Mouse (Mus musculus) myocyte (in vitro differentiated cells): ENCODE measurements around the gene Cdk13. TPM values are rescaled to one million over a fixed set of nuclear protein-coding genes. Genes with fewer than 3 reads are reported as not detected.

Source experiments
- H3K27me3 ChIP-seq: one replicate; pipeline ENCODE4 v1.6.1; 2011; ENCODE audit not compliant: control insufficient read depth, insufficient read depth, insufficient read length
- H3K36me3 ChIP-seq: one replicate; pipeline ENCODE4 v1.6.1; 2011; ENCODE audit not compliant: control insufficient read depth, insufficient read depth
- H3K4me2 ChIP-seq: one replicate; pipeline ENCODE4 v1.6.1; 2011; ENCODE audit warnings: low read depth, control low read depth
- H3K4me3 ChIP-seq: one replicate; pipeline ENCODE4 v1.5.1; 2011; ENCODE audit warnings: mild to moderate bottlenecking, control low read depth, moderate library complexity
- H3K79me2 ChIP-seq: one replicate; pipeline ENCODE4 v1.6.1; 2011; ENCODE audit not compliant: control insufficient read depth, insufficient read depth
- H3ac ChIP-seq: one replicate; pipeline ENCODE4 v1.6.1; 2011; ENCODE audit not compliant: control insufficient read depth, insufficient read length
- CEBPB ChIP-seq: IDR thresholded peaks from 2 replicates; pipeline ENCODE4 v1.6.1; 2011; ENCODE audit warnings: mild to moderate bottlenecking, moderate library complexity; ENCODE audit not compliant: poor library complexity, insufficient read depth, severe bottlenecking
- E2F4 ChIP-seq: IDR thresholded peaks from one replicate; pipeline ENCODE4 v1.6.1; 2011; ENCODE audit warnings: mild to moderate bottlenecking, control low read depth, moderate library complexity; ENCODE audit not compliant: insufficient read depth
- MAX ChIP-seq: IDR thresholded peaks from one replicate; pipeline ENCODE4 v1.6.1; 2011; ENCODE audit warnings: low read depth, mild to moderate bottlenecking, control low read depth
- MYOD1 ChIP-seq, 3 experiments: IDR thresholded peaks; one replicate each; pipeline ENCODE4 v1.6.1; 2011; ENCODE audit warnings: control low read depth in 2 of 3, low read depth in 2 of 3, mild to moderate bottlenecking in 2 of 3, moderate library complexity in 1 of 3; ENCODE audit not compliant: insufficient read length in 2 of 3, control insufficient read depth in 1 of 3
- MYOG ChIP-seq, 3 experiments: IDR thresholded peaks; one replicate each; pipeline ENCODE4 v1.6.1; 2011; ENCODE audit warnings: control low read depth in 2 of 3, low read depth in 2 of 3, mild to moderate bottlenecking in 2 of 3; ENCODE audit not compliant: insufficient read length in 2 of 3, control insufficient read depth in 1 of 3, insufficient read depth in 1 of 3
- POLR2A ChIP-seq: IDR thresholded peaks from one replicate; pipeline ENCODE4 v1.6.1; 2011; ENCODE audit warnings: low read depth, mild to moderate bottlenecking, control low read depth, moderate library complexity; ENCODE audit not compliant: insufficient read length
- POLR2AphosphoS2 ChIP-seq: IDR thresholded peaks from one replicate; pipeline ENCODE4 v1.6.1; 2011; ENCODE audit warnings: low read depth, control low read depth; ENCODE audit not compliant: insufficient read length
- REST ChIP-seq: IDR thresholded peaks from one replicate; pipeline ENCODE4 v1.6.1; 2011; ENCODE audit warnings: mild to moderate bottlenecking, control low read depth, moderate library complexity; ENCODE audit not compliant: insufficient read depth, insufficient read length
- SRF ChIP-seq: IDR thresholded peaks from one replicate; pipeline ENCODE4 v1.6.1; 2011; ENCODE audit warnings: low read depth; ENCODE audit not compliant: control insufficient read depth, insufficient read length
- TCF12 ChIP-seq: IDR thresholded peaks from one replicate; pipeline ENCODE4 v1.6.1; 2011; ENCODE audit warnings: mild to moderate bottlenecking, control low read depth; ENCODE audit not compliant: poor library complexity, insufficient read depth, severe bottlenecking
- TCF3 ChIP-seq: IDR thresholded peaks from one replicate; pipeline ENCODE4 v1.6.1; 2011; ENCODE audit warnings: low read depth, control low read depth; ENCODE audit not compliant: insufficient read length
- USF1 ChIP-seq: IDR thresholded peaks from one replicate; pipeline ENCODE4 v1.6.1; 2011; ENCODE audit warnings: low read depth, mild to moderate bottlenecking, control low read depth, moderate library complexity
- polyA plus RNA-seq: library from polyadenylated mRNA; unstranded; fragments of >200 nt; fragmentation: generic; extraction: Trizol; gene quantifications from one replicate; pipeline ENCODE4 v1.2.1, GENCODE M21; 2012; ENCODE audit warnings: missing spikeins

The Cdk13 gene
- polyA plus RNA-seq, 1 experiment, result 11.6 TPM

GRCm38 (mm10) chr13:17776303-17776702 is 28.6 kb downstream of the Cdk13 start:
- H3K79me2 ChIP-seq, result peaks cover 81% of the 10 kb centered on the region
- no peak overlapping the region for H3ac ChIP-seq
- H3K4me3 ChIP-seq, result no peak overlapping the region
- no peak overlapping the region for H3K4me2 ChIP-seq
- no peak for TF ChIP-seq MAX
- no peak for TF ChIP-seq CEBPB
- no peak for TF ChIP-seq POLR2AphosphoS2
- no peak for TF ChIP-seq REST
- no peak for TF ChIP-seq MYOD1 (IDR thresholded peaks at IDR 0.05; ENCODE audit: control insufficient read depth in 1 of 3, insufficient read length in 2 of 3, low read depth in 2 of 3)
- no peak for TF ChIP-seq TCF12
- no peak for TF ChIP-seq USF1
- TF ChIP-seq POLR2A, result no peak
- H3K27me3 ChIP-seq, result no peaks in the 10 kb centered on the region
- peaks cover 8% of the 10 kb centered on the region for H3K36me3 ChIP-seq

GRCm38 (mm10) chr13:17775364-17775763 is 29.5 kb downstream of the Cdk13 start:
- no peak overlapping the region for H3K4me3 ChIP-seq
- no peak overlapping the region for H3ac ChIP-seq
- no peaks in the 10 kb centered on the region for H3K27me3 ChIP-seq
- peaks cover 8% of the 10 kb centered on the region for H3K36me3 ChIP-seq
- peaks cover 77% of the 10 kb centered on the region for H3K79me2 ChIP-seq
- TF ChIP-seq CEBPB (no peak), E2F4 (no peak), MAX (no peak), TCF3 (no peak), MYOD1 (IDR thresholded peaks at IDR 0.05; ENCODE audit: control insufficient read depth in 1 of 3, insufficient read length in 2 of 3, low read depth in 2 of 3) (no peak), USF1 (no peak)
- no peak overlapping the region for H3K4me2 ChIP-seq

GRCm38 (mm10) chr13:17773112-17773511 is 31.8 kb downstream of the Cdk13 start:
- Histone ChIP-seq H3K79me2 (peaks cover 74% of the 10 kb centered on the region), H3K36me3 (peaks cover 8% of the 10 kb centered on the region), H3ac (no peak overlapping the region), H3K4me2 (no peak overlapping the region), H3K27me3 (no peaks in the 10 kb centered on the region), H3K4me3 (no peak overlapping the region)
- TF ChIP-seq POLR2AphosphoS2 (no peak), E2F4 (no peak), SRF (no peak), USF1 (no peak), TCF3 (no peak), MYOG (IDR thresholded peaks at IDR 0.05; ENCODE audit: control insufficient read depth in 1 of 3, insufficient read depth in 1 of 3, insufficient read length in 2 of 3, low read depth in 2 of 3) (no peak), MYOD1 (IDR thresholded peaks at IDR 0.05; ENCODE audit: control insufficient read depth in 1 of 3, insufficient read length in 2 of 3, low read depth in 2 of 3) (no peak), TCF12 (no peak), POLR2A (no peak), REST (no peak), CEBPB (no peak), MAX (no peak)

- Histone ChIP-seq H3K4me3 (no peak overlapping the region), H3K36me3 (peaks cover 8% of the 10 kb centered on the region), H3K27me3 (no peaks in the 10 kb centered on the region), H3ac (no peak overlapping the region), H3K79me2 (peaks cover 75% of the 10 kb centered on the region), H3K4me2 (no peak overlapping the region)
- TF ChIP-seq MAX (no peak), CEBPB (no peak), MYOG (IDR thresholded peaks at IDR 0.05; ENCODE audit: control insufficient read depth in 1 of 3, insufficient read depth in 1 of 3, insufficient read length in 2 of 3, low read depth in 2 of 3) (no peak), POLR2AphosphoS2 (no peak), E2F4 (no peak), TCF12 (no peak), REST (no peak), MYOD1 (IDR thresholded peaks at IDR 0.05; ENCODE audit: control insufficient read depth in 1 of 3, insufficient read length in 2 of 3, low read depth in 2 of 3) (no peak), TCF3 (no peak), USF1 (no peak), POLR2A (no peak), SRF (no peak)
These were observed 32.3 kb downstream of the Cdk13 start for GRCm38 (mm10) chr13:17772574-17772973.

- Histone ChIP-seq H3K27me3 (no peaks in the 10 kb centered on the region), H3K4me2 (no peak overlapping the region), H3K4me3 (no peak overlapping the region)
These were observed 42.5 kb downstream of the Cdk13 start for GRCm38 (mm10) chr13:17762405-17762804.

More at GRCm38 (mm10) chr13:17762405-17762804, 42.5 kb downstream of the Cdk13 start:
- Histone ChIP-seq H3ac (no peak overlapping the region), H3K79me2 (peaks cover 29% of the 10 kb centered on the region), H3K36me3 (peaks cover 14% of the 10 kb centered on the region)
- TF ChIP-seq TCF3 (no peak), E2F4 (no peak), SRF (no peak)
